Mouse (Mus musculus): ENCODE data around the gene Scn8a. TPM values are rescaled to one million over a fixed set of nuclear protein-coding genes. Genes with fewer than 3 reads are reported as not detected.

The Scn8a gene
- polyA plus RNA-seq, 1 experiment, result 107 TPM

- DNase-seq, result no peak
- WGBS, result 15% methylated on average over 120 of the region's 120 CpGs
- TF ChIP-seq POLR2A (IDR thresholded peaks at IDR 0.05; ENCODE audit: borderline replicate concordance, insufficient read depth, low read length), result no peak
- no peak for TF ChIP-seq CTCF (IDR thresholded peaks at IDR 0.05; ENCODE audit: borderline replicate concordance, insufficient read depth, low read depth, low read length)
- Histone ChIP-seq H3K4me1 (ENCODE audit: control insufficient read depth, insufficient read depth, low read length) (no peaks in the 10 kb centered on the region), H3K27ac (ENCODE audit: insufficient read depth, low read length) (no peak overlapping the region), H3K27me3 (ENCODE audit: control insufficient read depth, insufficient read depth, low read length) (peaks cover 5% of the 10 kb centered on the region; the same call in 1 of the 2 replicates), H3K4me3 (replicated peaks; ENCODE audit: insufficient read depth, low read depth, low read length) (no peak overlapping the region)
Observed at GRCm38 (mm10) chr15:101052560-101053501, 183.2 kb downstream of the Scn8a start.

- Histone ChIP-seq H3K27me3 (ENCODE audit: control insufficient read depth, insufficient read depth, low read length) (peaks cover 5% of the 10 kb centered on the region; the same call in 1 of the 2 replicates), H3K27ac (ENCODE audit: insufficient read depth, low read length) (no peak overlapping the region), H3K4me1 (ENCODE audit: control insufficient read depth, insufficient read depth, low read length) (no peaks in the 10 kb centered on the region), H3K4me3 (replicated peaks; ENCODE audit: insufficient read depth, low read depth, low read length) (no peak overlapping the region)
- TF ChIP-seq CTCF (IDR thresholded peaks at IDR 0.05; ENCODE audit: borderline replicate concordance, insufficient read depth, low read depth, low read length) (no peak), POLR2A (IDR thresholded peaks at IDR 0.05; ENCODE audit: borderline replicate concordance, insufficient read depth, low read length) (no peak)
- 12% methylated on average over 64 of the region's 65 CpGs for WGBS
- no peak for DNase-seq
Observed at GRCm38 (mm10) chr15:101053832-101054459, 184.3 kb downstream of the Scn8a start.

- TF ChIP-seq POLR2A (IDR thresholded peaks at IDR 0.05; ENCODE audit: borderline replicate concordance, insufficient read depth, low read length), result no peak
- TF ChIP-seq CTCF (IDR thresholded peaks at IDR 0.05; ENCODE audit: borderline replicate concordance, insufficient read depth, low read depth, low read length), result no peak
- Histone ChIP-seq H3K4me3 (replicated peaks; ENCODE audit: insufficient read depth, low read depth, low read length) (no peak overlapping the region), H3K27ac (ENCODE audit: insufficient read depth, low read length) (no peak overlapping the region), H3K4me1 (ENCODE audit: control insufficient read depth, insufficient read depth, low read length) (no peaks in the 10 kb centered on the region), H3K27me3 (ENCODE audit: control insufficient read depth, insufficient read depth, low read length) (peaks cover 5% of the 10 kb centered on the region; the same call in 1 of the 2 replicates)
- DNase-seq, result no peak
- WGBS, result 78% methylated on average over 10 of the region's 10 CpGs
Observed at GRCm38 (mm10) chr15:101054541-101054940, 184.9 kb downstream of the Scn8a start.

GRCm38 (mm10) chr15:101056225-101056624 is 186.6 kb downstream of the Scn8a start:
- H3K27ac ChIP-seq (ENCODE audit: insufficient read depth, low read length), result no peak overlapping the region
- DNase-seq, result no peak
- H3K4me3 ChIP-seq (replicated peaks; ENCODE audit: insufficient read depth, low read depth, low read length), result no peak overlapping the region
- no peak for TF ChIP-seq POLR2A (IDR thresholded peaks at IDR 0.05; ENCODE audit: borderline replicate concordance, insufficient read depth, low read length)
- peak; percentile 35; the same call in 1 of the 2 replicates for TF ChIP-seq CTCF (IDR thresholded peaks at IDR 0.05; ENCODE audit: borderline replicate concordance, insufficient read depth, low read depth, low read length)
- H3K27me3 ChIP-seq (ENCODE audit: control insufficient read depth, insufficient read depth, low read length), result peaks cover 5% of the 10 kb centered on the region; the same call in 1 of the 2 replicates
- 46% methylated on average over 10 of the region's 10 CpGs for WGBS
- no peaks in the 10 kb centered on the region for H3K4me1 ChIP-seq (ENCODE audit: control insufficient read depth, insufficient read depth, low read length)

GRCm38 (mm10) chr15:101059570-101060279 is 190.1 kb downstream of the Scn8a start:
- no peak overlapping the region for H3K27ac ChIP-seq (ENCODE audit: insufficient read depth, low read length)
- TF ChIP-seq POLR2A (IDR thresholded peaks at IDR 0.05; ENCODE audit: borderline replicate concordance, insufficient read depth, low read length) (no peak), CTCF (IDR thresholded peaks at IDR 0.05; ENCODE audit: borderline replicate concordance, insufficient read depth, low read depth, low read length) (no peak)
- no peaks in the 10 kb centered on the region for H3K27me3 ChIP-seq (ENCODE audit: control insufficient read depth, insufficient read depth, low read length)
- H3K4me3 ChIP-seq (replicated peaks; ENCODE audit: insufficient read depth, low read depth, low read length), result no peak overlapping the region
- peaks cover under 1% of the 10 kb centered on the region; the same call in 1 of the 2 replicates for H3K4me1 ChIP-seq (ENCODE audit: control insufficient read depth, insufficient read depth, low read length)
- no peak for DNase-seq
- WGBS, result 52% methylated on average over 9 of the region's 9 CpGs

GRCm38 (mm10) chr15:101060280-101060852 is 190.7 kb downstream of the Scn8a start:
- DNase-seq, result no peak
- whole genome bisulfite sequencing, result 77% methylated on average over 11 of the region's 11 CpGs
- Histone ChIP-seq H3K4me3 (replicated peaks; ENCODE audit: insufficient read depth, low read depth, low read length) (no peak overlapping the region), H3K4me1 (ENCODE audit: control insufficient read depth, insufficient read depth, low read length) (peaks cover 7% of the 10 kb centered on the region), H3K27me3 (ENCODE audit: control insufficient read depth, insufficient read depth, low read length) (no peaks in the 10 kb centered on the region), H3K27ac (ENCODE audit: insufficient read depth, low read length) (no peak overlapping the region)
- no peak for TF ChIP-seq CTCF (IDR thresholded peaks at IDR 0.05; ENCODE audit: borderline replicate concordance, insufficient read depth, low read depth, low read length)
- TF ChIP-seq POLR2A (IDR thresholded peaks at IDR 0.05; ENCODE audit: borderline replicate concordance, insufficient read depth, low read length), result no peak

GRCm38 (mm10) chr15:101065069-101065468 is 195.4 kb downstream of the Scn8a start:
- no peaks in the 10 kb centered on the region for H3K27me3 ChIP-seq (ENCODE audit: control insufficient read depth, insufficient read depth, low read length)
- TF ChIP-seq CTCF (IDR thresholded peaks at IDR 0.05; ENCODE audit: borderline replicate concordance, insufficient read depth, low read depth, low read length) (no peak), POLR2A (IDR thresholded peaks at IDR 0.05; ENCODE audit: borderline replicate concordance, insufficient read depth, low read length) (no peak)
- WGBS, result 22% methylated on average over 6 of the region's 6 CpGs
- H3K4me1 ChIP-seq (ENCODE audit: control insufficient read depth, insufficient read depth, low read length), result peaks cover 7% of the 10 kb centered on the region
- no peak overlapping the region for H3K27ac ChIP-seq (ENCODE audit: insufficient read depth, low read length)
- H3K4me3 ChIP-seq (replicated peaks; ENCODE audit: insufficient read depth, low read depth, low read length), result no peak overlapping the region
- DNase-seq, result peak; percentile 36 to 45

Data from cerebellum, adult 2 months (tissue).